Mouse (Mus musculus): ENCODE results near the gene Cdc123. TPM values are rescaled to one million over a fixed set of nuclear protein-coding genes. Genes with fewer than 3 reads are reported as not detected.

Gene Cdc123
- total and polyA plus RNA-seq, 2 experiments from 2014 or later, result 72.9 to 233 TPM

- Histone ChIP-seq H3K4me3 (ENCODE audit: low read depth, low read length) (no peak overlapping the region), H3K9me3 (ENCODE audit: low read length) (no peaks in the 10 kb centered on the region), H3K4me1 (ENCODE audit: insufficient read depth, low read length) (no peaks in the 10 kb centered on the region), H3K27me3 (ENCODE audit: insufficient read depth, low read length) (no peaks in the 10 kb centered on the region), H3K4me2 (ENCODE audit: low read depth, low read length, poor library complexity, severe bottlenecking) (no peak overlapping the region), H3K27ac (ENCODE audit: low read depth, low read length) (no peak overlapping the region), H3K36me3 (ENCODE audit: insufficient read depth, low read length) (no peaks in the 10 kb centered on the region), H3K9ac (replicated peaks; ENCODE audit: low read length, poor library complexity, severe bottlenecking) (no peak overlapping the region)
- ATAC-seq (ENCODE audit: low FRiP score) (no peak), DNase-seq (ENCODE audit: low spot score) (no peak)
- WGBS, result 83% methylated on average over 2 of the region's 2 CpGs
- no peak for TF ChIP-seq CTCF (IDR thresholded peaks at IDR 0.05)
Observed at GRCm38 (mm10) chr2:5758569-5758968, 86.4 kb downstream of the Cdc123 start.

GRCm38 (mm10) chr2:5750872-5751271, 94.1 kb downstream of the Cdc123 start:
- Histone ChIP-seq H3K4me2 (ENCODE audit: low read depth, low read length, poor library complexity, severe bottlenecking) (no peak overlapping the region), H3K4me3 (ENCODE audit: low read depth, low read length) (no peak overlapping the region), H3K4me1 (ENCODE audit: insufficient read depth, low read length) (no peaks in the 10 kb centered on the region), H3K27me3 (ENCODE audit: insufficient read depth, low read length) (no peaks in the 10 kb centered on the region), H3K9ac (replicated peaks; ENCODE audit: low read length, poor library complexity, severe bottlenecking) (no peak overlapping the region), H3K9me3 (ENCODE audit: low read length) (no peaks in the 10 kb centered on the region), H3K36me3 (ENCODE audit: insufficient read depth, low read length) (no peaks in the 10 kb centered on the region), H3K27ac (ENCODE audit: low read depth, low read length) (no peak overlapping the region)
- no peak for TF ChIP-seq CTCF (IDR thresholded peaks at IDR 0.05)
- no peak for DNase-seq (ENCODE audit: low spot score)
- WGBS, result 84% methylated on average over 3 of the region's 3 CpGs
- ATAC-seq (ENCODE audit: low FRiP score), result no peak

- Histone ChIP-seq H3K27ac (ENCODE audit: low read depth, low read length) (no peak overlapping the region), H3K4me1 (ENCODE audit: insufficient read depth, low read length) (no peaks in the 10 kb centered on the region), H3K4me3 (ENCODE audit: low read depth, low read length) (no peak overlapping the region), H3K4me2 (ENCODE audit: low read depth, low read length, poor library complexity, severe bottlenecking) (no peak overlapping the region), H3K36me3 (ENCODE audit: insufficient read depth, low read length) (no peaks in the 10 kb centered on the region), H3K9me3 (ENCODE audit: low read length) (no peaks in the 10 kb centered on the region), H3K27me3 (ENCODE audit: insufficient read depth, low read length) (no peaks in the 10 kb centered on the region), H3K9ac (replicated peaks; ENCODE audit: low read length, poor library complexity, severe bottlenecking) (no peak overlapping the region)
- WGBS, result 81% methylated on average over 6 of the region's 6 CpGs
- no peak for TF ChIP-seq CTCF (IDR thresholded peaks at IDR 0.05)
- ATAC-seq (ENCODE audit: low FRiP score) (no peak), DNase-seq (ENCODE audit: low spot score) (no peak)
Observed at GRCm38 (mm10) chr2:5749210-5749609, 95.8 kb downstream of the Cdc123 start.

GRCm38 (mm10) chr2:5747545-5748043, 97.4 kb downstream of the Cdc123 start:
- Histone ChIP-seq H3K4me3 (ENCODE audit: low read depth, low read length) (no peak overlapping the region), H3K9me3 (ENCODE audit: low read length) (no peaks in the 10 kb centered on the region), H3K27me3 (ENCODE audit: insufficient read depth, low read length) (no peaks in the 10 kb centered on the region), H3K27ac (ENCODE audit: low read depth, low read length) (no peak overlapping the region), H3K4me1 (ENCODE audit: insufficient read depth, low read length) (no peaks in the 10 kb centered on the region), H3K4me2 (ENCODE audit: low read depth, low read length, poor library complexity, severe bottlenecking) (no peak overlapping the region), H3K9ac (replicated peaks; ENCODE audit: low read length, poor library complexity, severe bottlenecking) (no peak overlapping the region), H3K36me3 (ENCODE audit: insufficient read depth, low read length) (no peaks in the 10 kb centered on the region)
- DNase-seq (ENCODE audit: low spot score) (no peak), ATAC-seq (ENCODE audit: low FRiP score) (no peak)
- TF ChIP-seq CTCF (IDR thresholded peaks at IDR 0.05), result no peak
- 84% methylated on average over 5 of the region's 5 CpGs for WGBS

GRCm38 (mm10) chr2:5746529-5746928, 98.4 kb downstream of the Cdc123 start:
- Histone ChIP-seq H3K9ac (replicated peaks; ENCODE audit: low read length, poor library complexity, severe bottlenecking) (no peak overlapping the region), H3K4me2 (ENCODE audit: low read depth, low read length, poor library complexity, severe bottlenecking) (no peak overlapping the region), H3K4me1 (ENCODE audit: insufficient read depth, low read length) (no peaks in the 10 kb centered on the region), H3K27me3 (ENCODE audit: insufficient read depth, low read length) (no peaks in the 10 kb centered on the region), H3K36me3 (ENCODE audit: insufficient read depth, low read length) (no peaks in the 10 kb centered on the region), H3K27ac (ENCODE audit: low read depth, low read length) (no peak overlapping the region), H3K4me3 (ENCODE audit: low read depth, low read length) (no peak overlapping the region), H3K9me3 (ENCODE audit: low read length) (no peaks in the 10 kb centered on the region)
- WGBS, result 81% methylated on average over 12 of the region's 12 CpGs
- ATAC-seq (ENCODE audit: low FRiP score) (no peak), DNase-seq (ENCODE audit: low spot score) (no peak)
- no peak for TF ChIP-seq CTCF (IDR thresholded peaks at IDR 0.05)

Other genes starting within 250 kb of the Cdc123 start
- 20.9 and 21.3 TPM in 2 replicates for gene Camk1d, start 130.6 kb downstream of the Cdc123 start, total RNA-seq (2014; rRNA removed)
- gene Camk1d, start 130.6 kb downstream of the Cdc123 start, polyA plus RNA-seq (2015; fragmentation: Nextera tagmentation; extraction: Ambion mirVana), result 6.7 and 8.0 TPM in 2 replicates
- 12.6 and 14.3 TPM in 2 replicates for gene Nudt5, start 145 bp downstream of the Cdc123 start, total RNA-seq (2014; rRNA removed)
- 11.4 and 13.7 TPM in 2 replicates for gene Nudt5, start 145 bp downstream of the Cdc123 start, polyA plus RNA-seq (2015; fragmentation: Nextera tagmentation; extraction: Ambion mirVana)
- gene Gm13199, start 17.8 kb upstream of the Cdc123 start, total RNA-seq (2014; rRNA removed), result 1.2 and 5.2 TPM in 2 replicates
- gene Gm13199, start 17.8 kb upstream of the Cdc123 start, polyA plus RNA-seq (2015; fragmentation: Nextera tagmentation; extraction: Ambion mirVana), result 0.31 and 0.57 TPM in 2 replicates
- 101 and 118 TPM in 2 replicates for gene Sec61a2, start 50.3 kb upstream of the Cdc123 start, total RNA-seq (2014; rRNA removed)
- 104 and 106 TPM in 2 replicates for gene Sec61a2, start 50.3 kb upstream of the Cdc123 start, polyA plus RNA-seq (2015; fragmentation: Nextera tagmentation; extraction: Ambion mirVana)
- 10.3 and 13.3 TPM in 2 replicates for gene Dhtkd1, start 97.6 kb upstream of the Cdc123 start, total RNA-seq (2014; rRNA removed)
- 4.6 and 5.2 TPM in 2 replicates for gene Dhtkd1, start 97.6 kb upstream of the Cdc123 start, polyA plus RNA-seq (2015; fragmentation: Nextera tagmentation; extraction: Ambion mirVana)
- gene Upf2, start 106.3 kb upstream of the Cdc123 start, total RNA-seq (2014; rRNA removed), result 11.2 and 13.2 TPM in 2 replicates
- 4.6 and 5.9 TPM in 2 replicates for gene Upf2, start 106.3 kb upstream of the Cdc123 start, polyA plus RNA-seq (2015; fragmentation: Nextera tagmentation; extraction: Ambion mirVana)

Data from midbrain, postnatal 0 days (tissue).